In genomic region chr10:95256095-95256494, GRCm38 (mm10) we compare ENCODE assay signal across 16 mouse cellular contexts.
DNase-seq lines count a peak whose midpoint lies in the region; ATAC-seq and TF ChIP-seq lines count a peak whose summit lies in the region.
"Had no signal": no experiment of that assay in that cellular context is flagged by ENCODE, and none has a peak within 500 bp of the region (broad histone marks: within the 10 kb centered on the region; RNA-seq: fewer than 3 reads in every experiment).

No protein-coding gene starts in this region.

- H3K4me2 ChIP-seq in midbrain, embryonic 15.5 days: no peak overlapping the region
- no peak overlapping the region for H3K4me2 ChIP-seq in embryonic facial prominence, embryonic 11.5 days (ENCODE audit: low read depth, low read length)
- H3K4me2 ChIP-seq: lung, embryonic 14.5 days had no signal

- no peaks in the 10 kb centered on the region for H3K9me3 ChIP-seq in midbrain, embryonic 10.5 days (replicated peaks)
- no peaks in the 10 kb centered on the region for H3K9me3 ChIP-seq in midbrain, embryonic 15.5 days
- H3K9me3 ChIP-seq in embryonic facial prominence, embryonic 11.5 days (replicated peaks; ENCODE audit: control insufficient read depth, low read length): no peaks in the 10 kb centered on the region

- TF ChIP-seq CTCF in gastrocnemius, adult 2 months (IDR thresholded peaks at IDR 0.05): no peak

- H3K4me3 ChIP-seq in gastrocnemius, adult 2 months: no peak overlapping the region
- H3K4me3 ChIP-seq in midbrain, embryonic 10.5 days: no peak overlapping the region
- no peak overlapping the region for H3K4me3 ChIP-seq in midbrain, embryonic 15.5 days
- H3K4me3 ChIP-seq in embryonic facial prominence, embryonic 11.5 days (ENCODE audit: low read depth, low read length): no peak overlapping the region
- H3K4me3 ChIP-seq: erythroblast, embryonic 14.5 days had no signal

- no peak overlapping the region for H3K9ac ChIP-seq in midbrain, embryonic 15.5 days
- no peak overlapping the region for H3K9ac ChIP-seq in embryonic facial prominence, embryonic 11.5 days (replicated peaks; ENCODE audit: low read length)
- H3K9ac ChIP-seq: lung, embryonic 14.5 days had no signal

- H3K27me3 ChIP-seq in midbrain, embryonic 10.5 days (ENCODE audit: low read depth, poor library complexity, severe bottlenecking): no peaks in the 10 kb centered on the region
- H3K27me3 ChIP-seq in midbrain, embryonic 15.5 days (replicated peaks): no peaks in the 10 kb centered on the region
- no peaks in the 10 kb centered on the region for H3K27me3 ChIP-seq in embryonic facial prominence, embryonic 11.5 days (ENCODE audit: control insufficient read depth, insufficient read depth, low read length)

- WGBS in midbrain, embryonic 10.5 days: 38% methylated on average over 7 of the region's 7 CpGs
- 15% methylated on average over 7 of the region's 7 CpGs for WGBS in midbrain, embryonic 15.5 days
- WGBS in embryonic facial prominence, embryonic 11.5 days: 28% methylated on average over 7 of the region's 7 CpGs

- H3K36me3 ChIP-seq in midbrain, embryonic 10.5 days: no peaks in the 10 kb centered on the region
- no peaks in the 10 kb centered on the region for H3K36me3 ChIP-seq in midbrain, embryonic 15.5 days (replicated peaks)
- no peaks in the 10 kb centered on the region for H3K36me3 ChIP-seq in embryonic facial prominence, embryonic 11.5 days (replicated peaks; ENCODE audit: control insufficient read depth, insufficient read depth, low read depth, low read length)

- H3K4me1 ChIP-seq in midbrain, embryonic 10.5 days: peaks cover 54% of the 10 kb centered on the region
- peaks cover 27% of the 10 kb centered on the region; the same call in 1 of the 2 replicates for H3K4me1 ChIP-seq in midbrain, embryonic 15.5 days
- H3K4me1 ChIP-seq in embryonic facial prominence, embryonic 11.5 days (ENCODE audit: control insufficient read depth, insufficient read depth, low read length): peaks cover 4% of the 10 kb centered on the region; the same call in 1 of the 2 replicates

- DNase-seq in gastrocnemius, adult 2 months: no peak
- no peak for DNase-seq in gastrocnemius, postnatal 25 days
- DNase-seq in midbrain, embryonic 10.5 days (ENCODE audit: low spot score): no peak
- no peak for DNase-seq in embryonic facial prominence, embryonic 11.5 days (ENCODE audit: low spot score)
- DNase-seq in adipocyte (ENCODE audit: low spot score): no peak
- DNase-seq: cerebellum, adult 11 months; heart, adult 18-20 months; heart, postnatal 10 days; kidney, postnatal 4 days; lung, embryonic 14.5 days; thymus, adult 2 months had no signal

- peak overlapping the region; percentile 29; the same call in 1 of the 2 replicates for H3K27ac ChIP-seq in gastrocnemius, adult 2 months
- H3K27ac ChIP-seq in midbrain, embryonic 10.5 days (replicated peaks): peak overlapping the region; percentile 74
- H3K27ac ChIP-seq in midbrain, embryonic 15.5 days: no peak overlapping the region
- no peak overlapping the region for H3K27ac ChIP-seq in embryonic facial prominence, embryonic 11.5 days (replicated peaks; ENCODE audit: low read depth, low read length)

- intact Hi-C loops in gastrocnemius, adult 2 months (cut with DNase I): loop anchor here (5.0 kb wide), 1 partner anchor 264 kb away; no protein-coding TSS in a partner anchor

- no peak for ATAC-seq in midbrain, embryonic 15.5 days (replicated peaks)
- peak; percentile 42; the same call in 1 of the 2 replicates for ATAC-seq in embryonic facial prominence, embryonic 11.5 days (replicated peaks; ENCODE audit: insufficient number of reproducible peaks, low FRiP score, low TSS enrichment, low read depth)
- ATAC-seq in megakaryocyte, adult 5-6 weeks (ENCODE audit: poor library complexity, severe bottlenecking): 0 out of 2 replicates have a peak, but pooled peaks have one; percentile 33
- ATAC-seq in cerebellum, adult (ENCODE audit: insufficient number of reproducible peaks, low FRiP score, low TSS enrichment): no peak
- ATAC-seq: intestine, postnatal 0 days had no signal

Comparison
In these comparisons a context has a peak if more than half of its experiments do, and no peak if none do; other contexts are left out.
1. H3K27ac ChIP-seq: peak in gastrocnemius, adult 2 months (single experiment) and midbrain, embryonic 10.5 days (single experiment); none in midbrain, embryonic 15.5 days (single experiment) and embryonic facial prominence, embryonic 11.5 days (single experiment).
2. ATAC-seq: peak in embryonic facial prominence, embryonic 11.5 days (single experiment) and megakaryocyte, adult 5-6 weeks (single experiment); none in midbrain, embryonic 15.5 days (single experiment) and cerebellum, adult (single experiment).